Mouse (Mus musculus): ENCODE measurements around the gene Phex.

DNA sequence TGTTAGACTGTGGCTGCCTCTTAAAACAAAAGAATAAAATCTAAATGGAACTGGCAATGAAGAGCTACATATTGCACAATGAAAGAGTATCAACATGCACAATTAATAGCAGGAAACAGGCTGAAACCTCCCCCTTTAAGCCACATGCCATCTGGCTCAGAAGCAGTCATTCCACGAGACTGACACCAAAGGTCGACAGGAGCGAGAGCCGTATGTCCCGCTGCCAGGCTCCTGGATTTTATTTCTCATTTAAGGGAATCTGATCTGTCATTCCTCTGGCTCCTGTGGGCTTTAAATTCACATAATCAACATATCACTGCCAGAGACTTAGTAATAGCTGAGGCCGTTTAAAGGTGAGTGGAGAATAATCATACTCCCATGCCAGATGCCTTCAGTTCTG, 275.5 kb downstream of the Phex start:
- TF ChIP-seq CTCF (IDR thresholded peaks at IDR 0.05; ENCODE audit: low read depth) = no peak
- TF ChIP-seq EP300 (IDR thresholded peaks at IDR 0.05; ENCODE audit: low read depth) = no peak
